Comparison of ENCODE assay signal across 8 mouse cellular contexts in genomic region chr12:33717601-33718260, GRCm38 (mm10).
DNase-seq lines count a peak whose midpoint lies in the region; ATAC-seq and TF ChIP-seq lines count a peak whose summit lies in the region.

No protein-coding gene starts in this region.

- no peaks in the 10 kb centered on the region for H3K4me1 ChIP-seq in embryonic facial prominence, embryonic 11.5 days (ENCODE audit: control insufficient read depth, insufficient read depth, low read length)
- H3K4me1 ChIP-seq in heart, postnatal 0 days (ENCODE audit: control insufficient read depth, insufficient read depth): no peaks in the 10 kb centered on the region
- no peaks in the 10 kb centered on the region for H3K4me1 ChIP-seq in midbrain, postnatal 0 days (ENCODE audit: insufficient read depth, low read length)

- no peak overlapping the region for H3K4me3 ChIP-seq in embryonic facial prominence, embryonic 11.5 days (ENCODE audit: low read depth, low read length)
- H3K4me3 ChIP-seq in heart, postnatal 0 days (ENCODE audit: low read depth, low read length): peak overlapping the region; percentile 16; the same call in 1 of the 2 replicates
- 0 out of 2 replicates have a peak overlapping the region, but pooled peaks have one; percentile 2 for H3K4me3 ChIP-seq in midbrain, postnatal 0 days (ENCODE audit: low read depth, low read length)

- no peak overlapping the region for H3K9ac ChIP-seq in embryonic facial prominence, embryonic 11.5 days (replicated peaks; ENCODE audit: low read length)
- H3K9ac ChIP-seq in heart, postnatal 0 days (replicated peaks; ENCODE audit: low read depth, low read length): no peak overlapping the region
- H3K9ac ChIP-seq in midbrain, postnatal 0 days (replicated peaks; ENCODE audit: low read length, poor library complexity, severe bottlenecking): no peak overlapping the region

- H3K36me3 ChIP-seq in embryonic facial prominence, embryonic 11.5 days (replicated peaks; ENCODE audit: control insufficient read depth, insufficient read depth, low read depth, low read length): no peaks in the 10 kb centered on the region
- H3K36me3 ChIP-seq in heart, postnatal 0 days (replicated peaks; ENCODE audit: control insufficient read depth, insufficient read depth, low read length): no peaks in the 10 kb centered on the region
- no peaks in the 10 kb centered on the region for H3K36me3 ChIP-seq in midbrain, postnatal 0 days (ENCODE audit: insufficient read depth, low read length)

- no peaks in the 10 kb centered on the region for H3K9me3 ChIP-seq in embryonic facial prominence, embryonic 11.5 days (replicated peaks; ENCODE audit: control insufficient read depth, low read length)
- H3K9me3 ChIP-seq in heart, postnatal 0 days (replicated peaks; ENCODE audit: control insufficient read depth, low read length): no peaks in the 10 kb centered on the region
- no peaks in the 10 kb centered on the region for H3K9me3 ChIP-seq in midbrain, postnatal 0 days (ENCODE audit: low read length)

- 0 out of 2 replicates have a peak overlapping the region, but pooled peaks have one; percentile 30 for H3K27ac ChIP-seq in embryonic facial prominence, embryonic 11.5 days (replicated peaks; ENCODE audit: low read depth, low read length)
- H3K27ac ChIP-seq in heart, postnatal 0 days (ENCODE audit: low read depth): peak overlapping the region; percentile 15; the same call in 1 of the 2 replicates
- no peak overlapping the region for H3K27ac ChIP-seq in midbrain, postnatal 0 days (ENCODE audit: low read depth, low read length)

- TF ChIP-seq CTCF in heart, postnatal 0 days (IDR thresholded peaks at IDR 0.05; ENCODE audit: low read depth): no peak
- TF ChIP-seq CTCF in midbrain, postnatal 0 days (IDR thresholded peaks at IDR 0.05): no peak

- no peak overlapping the region for H3K4me2 ChIP-seq in embryonic facial prominence, embryonic 11.5 days (ENCODE audit: low read depth, low read length)
- peak overlapping the region; percentile 49 for H3K4me2 ChIP-seq in heart, postnatal 0 days (ENCODE audit: low read depth, low read length)
- H3K4me2 ChIP-seq in midbrain, postnatal 0 days (ENCODE audit: low read depth, low read length, poor library complexity, severe bottlenecking): peak overlapping the region; percentile 36

- no peak for TF ChIP-seq EP300 in heart, postnatal 0 days (IDR thresholded peaks at IDR 0.05; ENCODE audit: low read depth)

- no peaks in the 10 kb centered on the region for H3K27me3 ChIP-seq in embryonic facial prominence, embryonic 11.5 days (ENCODE audit: control insufficient read depth, insufficient read depth, low read length)
- H3K27me3 ChIP-seq in heart, postnatal 0 days (ENCODE audit: control insufficient read depth, insufficient read depth, low read length): no peaks in the 10 kb centered on the region
- no peaks in the 10 kb centered on the region for H3K27me3 ChIP-seq in midbrain, postnatal 0 days (ENCODE audit: insufficient read depth, low read length)

- no peak for ATAC-seq in embryonic facial prominence, embryonic 11.5 days (replicated peaks; ENCODE audit: insufficient number of reproducible peaks, low FRiP score, low TSS enrichment, low read depth)
- ATAC-seq in heart, postnatal 0 days (ENCODE audit: insufficient read depth, low read depth): no peak
- ATAC-seq in midbrain, postnatal 0 days (ENCODE audit: low FRiP score): peak; percentile 44; the same call in 1 of the 2 replicates

- WGBS in embryonic facial prominence, embryonic 11.5 days: 9% methylated on average over 14 of the region's 14 CpGs
- WGBS in heart, postnatal 0 days: 31% methylated on average over 14 of the region's 14 CpGs
- 24% methylated on average over 14 of the region's 14 CpGs for WGBS in midbrain, postnatal 0 days

- peak; percentile 3 for DNase-seq in layer of hippocampus, adult 11-12 months (ENCODE audit: low spot score)
- DNase-seq in layer of hippocampus, adult 8-10 months (ENCODE audit: low spot score in 2 of 2): no peak
- peak; percentile 70 for DNase-seq in embryonic facial prominence, embryonic 11.5 days (ENCODE audit: low spot score)
- no peak for DNase-seq in heart, postnatal 0 days (ENCODE audit: low spot score)
- DNase-seq in midbrain, postnatal 0 days (ENCODE audit: low spot score): peak; percentile 50
- no peak for DNase-seq in gastrocnemius, adult 8-10 months (ENCODE audit: low spot score in 2 of 2)
- DNase-seq in cerebellum, adult 9-11 months: no peak
- DNase-seq in natural killer cell, adult 2 months (ENCODE audit: low spot score in 2 of 2): no peak

Comparison
In these comparisons a context has a peak if more than half of its experiments do, and no peak if none do; other contexts are left out.
1. DNase-seq: peak in layer of hippocampus, adult 11-12 months (single experiment), embryonic facial prominence, embryonic 11.5 days (single experiment) and midbrain, postnatal 0 days (single experiment); none in layer of hippocampus, adult 8-10 months (0 of 2), heart, postnatal 0 days (single experiment), gastrocnemius, adult 8-10 months (0 of 2), cerebellum, adult 9-11 months (single experiment) and natural killer cell, adult 2 months (0 of 2).